Mouse (Mus musculus) midbrain, embryonic 16.5 days (tissue): ENCODE measurements around the gene Lrrc59. TPM values are rescaled to one million over a fixed set of nuclear protein-coding genes. Genes with fewer than 3 reads are reported as not detected.
A peak's percentile ranks its signal among the peaks of the same experiment; 100 is the strongest.

Source experiments
- ATAC-seq: fragments of 200-750 bp; cut with Nextera tagmentation; 2 replicates; pipeline ENCODE4 v1.8.0; 2017; ENCODE audit warnings: moderate TSS enrichment
- H3K27ac ChIP-seq: fragments of 300-500 bp; sonication (generic); 2 replicates; pipeline ENCODE4 v1.5.1; 2014; ENCODE audit warnings: mild to moderate bottlenecking, low read length, mixed read lengths
- H3K27me3 ChIP-seq: fragments of 300-500 bp; sonication (generic); 2 replicates; pipeline ENCODE4 v1.6.1; 2014; ENCODE audit warnings: low read depth, low read length, mixed read lengths; ENCODE audit not compliant: control insufficient read depth, insufficient read depth
- H3K36me3 ChIP-seq: fragments of 300-500 bp; sonication (generic); 2 replicates; pipeline ENCODE4 v1.6.1; 2014; ENCODE audit warnings: mild to moderate bottlenecking, low read length, moderate library complexity, mixed read lengths; ENCODE audit not compliant: control insufficient read depth, insufficient read depth
- H3K4me1 ChIP-seq: fragments of 300-500 bp; sonication (generic); 2 replicates; pipeline ENCODE4 v1.6.1; 2014; ENCODE audit warnings: mild to moderate bottlenecking, low read length, mixed read lengths; ENCODE audit not compliant: control insufficient read depth, insufficient read depth
- H3K4me2 ChIP-seq: fragments of 300-500 bp; sonication (generic); 2 replicates; pipeline ENCODE4 v1.6.1; 2014; ENCODE audit warnings: mild to moderate bottlenecking, low read length, mixed read lengths
- H3K4me3 ChIP-seq: fragments of 300-500 bp; sonication (generic); 2 replicates; pipeline ENCODE4 v1.5.1; 2014; ENCODE audit warnings: low read depth, mild to moderate bottlenecking, low read length, moderate library complexity, mixed read lengths
- H3K9ac ChIP-seq: fragments of 300-500 bp; sonication (generic); 2 replicates; pipeline ENCODE4 v1.6.1; 2014; ENCODE audit warnings: low read depth, low read length, mixed read lengths
- H3K9me3 ChIP-seq: fragments of 300-500 bp; sonication (generic); replicated peaks from 2 replicates; pipeline ENCODE4 v1.6.1; 2014; ENCODE audit warnings: mild to moderate bottlenecking, low read length, mixed read lengths; ENCODE audit not compliant: control insufficient read depth, poor library complexity, severe bottlenecking
- WGBS: fragments of 180-500 bp; shearing (Covaris S2); extraction: QIAGEN DNeasy Blood & Tissue Kit; methylation state at CpG from one replicate; pipeline ENCODE4 v1.1.7; 2014; 5-methylcytosine and 5-hydroxymethylcytosine counted together
- polyA plus RNA-seq: library from polyadenylated mRNA; unstranded; fragments of >200 nt; fragmentation: Nextera tagmentation; extraction: Ambion mirVana; gene quantifications from 2 replicates; pipeline ENCODE4 v1.2.1, GENCODE M21; 2015

Lrrc59 gene
- polyA plus RNA-seq, 1 experiment from 2014 or later, result 151 TPM

DNA sequence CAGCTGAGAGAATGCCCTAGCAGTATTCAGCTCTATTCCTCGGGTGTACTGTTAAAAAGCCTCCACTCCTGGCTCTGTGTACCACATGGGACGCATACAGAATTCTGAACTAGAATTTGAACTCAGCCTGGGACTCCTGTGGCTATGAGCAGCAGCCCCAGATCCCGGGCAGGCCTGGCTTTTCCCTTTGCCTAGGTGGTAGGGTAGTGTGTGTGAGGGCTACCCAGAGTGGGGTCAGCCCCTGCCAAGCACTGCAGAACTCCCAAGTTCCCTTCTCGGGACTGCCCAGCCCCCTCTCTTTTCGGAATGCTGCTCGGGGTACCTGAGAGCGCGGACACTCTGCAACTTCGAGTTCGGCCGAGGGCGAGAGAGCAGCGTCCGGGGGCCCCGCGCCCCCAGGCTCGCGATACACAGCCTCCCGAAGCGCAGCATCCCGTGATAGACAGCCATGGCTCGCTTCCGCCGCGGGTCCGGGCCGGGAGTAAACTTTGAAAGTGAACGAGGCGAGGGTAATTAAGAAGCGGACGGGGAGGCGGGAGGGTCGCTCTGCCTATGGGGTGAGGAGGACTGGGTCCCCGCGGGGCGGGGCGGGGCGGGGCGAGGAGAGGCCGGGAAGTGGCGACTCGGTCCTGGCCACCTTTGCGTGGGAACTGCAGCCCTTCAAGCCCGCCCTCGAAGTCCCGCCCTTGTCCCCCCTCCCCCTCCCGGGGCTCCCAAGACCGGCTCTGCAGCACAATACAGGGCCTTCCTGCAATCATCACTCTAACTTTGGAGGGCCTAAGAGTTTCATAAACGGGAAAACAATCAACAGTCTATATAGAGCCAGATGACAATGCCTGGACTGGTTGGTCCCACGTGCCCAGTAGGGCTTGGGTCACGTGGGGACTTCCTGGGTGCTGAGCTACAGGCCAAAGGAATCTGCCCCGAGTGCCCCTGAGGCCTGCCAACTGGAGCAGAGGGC, 28.0 kb upstream of the Lrrc59 start, which contains the start of gene Acsf2:
Gene Acsf2, minus strand, starts transcription at position 551 of the 961 bp plus-strand sequence.
- Histone ChIP-seq H3K4me1 (peaks cover 7% of the 10 kb centered on the region; the same call in 1 of the 2 replicates), H3K27me3 (peaks cover 2% of the 10 kb centered on the region; the same call in 1 of the 2 replicates), H3K27ac (no peak within 1 kb of the TSS), H3K4me2 (peak within 1 kb of the TSS; percentile 71), H3K4me3 (peak within 1 kb of the TSS; percentile 36), H3K36me3 (no peaks in the 10 kb centered on the region), H3K9me3 (no peaks in the 10 kb centered on the region), H3K9ac (peak within 1 kb of the TSS; percentile 33)
- ATAC-seq, result peak; percentile 58
- 2% methylated on average over 47 of the region's 52 CpGs for WGBS

DNA sequence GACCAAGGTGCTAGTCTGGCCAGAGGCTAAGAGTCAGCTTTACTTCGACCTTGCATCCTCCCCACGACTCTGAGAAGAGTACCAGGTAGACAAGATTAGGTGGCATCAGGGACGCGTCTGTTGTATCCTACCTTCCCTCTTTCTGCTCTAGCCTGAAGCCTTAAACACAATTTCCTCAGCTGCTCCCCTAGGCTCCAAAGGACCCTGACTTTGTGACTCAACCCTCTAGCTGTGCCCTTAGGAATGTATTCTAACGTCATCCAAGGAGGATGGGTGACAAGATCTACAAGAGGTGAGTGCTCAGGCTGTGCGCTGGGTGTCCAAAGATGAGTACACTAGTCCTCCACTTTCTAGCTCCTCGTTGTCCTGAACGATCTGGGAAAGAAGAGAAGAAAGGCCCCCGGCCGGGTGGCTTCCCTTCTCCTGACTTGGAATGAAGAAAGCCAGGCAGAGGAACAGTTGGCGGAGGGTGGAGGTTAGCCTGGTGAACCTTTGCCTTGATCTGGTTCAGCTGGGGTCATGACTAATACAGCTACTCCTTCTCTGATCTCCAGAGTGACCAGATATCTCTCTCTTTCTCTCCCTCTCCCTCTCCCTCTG, 27.1 kb upstream of the Lrrc59 start:
- H3K27ac ChIP-seq, result no peak overlapping the region
- peaks cover 2% of the 10 kb centered on the region; the same call in 1 of the 2 replicates for H3K27me3 ChIP-seq
- H3K36me3 ChIP-seq, result no peaks in the 10 kb centered on the region
- ATAC-seq, result no peak
- 71% methylated on average over 11 of the region's 11 CpGs for WGBS
- H3K9ac ChIP-seq, result no peak overlapping the region
- H3K4me2 ChIP-seq, result no peak overlapping the region
- peaks cover 7% of the 10 kb centered on the region; the same call in 1 of the 2 replicates for H3K4me1 ChIP-seq
- no peak overlapping the region for H3K4me3 ChIP-seq
- H3K9me3 ChIP-seq, result no peaks in the 10 kb centered on the region

DNA sequence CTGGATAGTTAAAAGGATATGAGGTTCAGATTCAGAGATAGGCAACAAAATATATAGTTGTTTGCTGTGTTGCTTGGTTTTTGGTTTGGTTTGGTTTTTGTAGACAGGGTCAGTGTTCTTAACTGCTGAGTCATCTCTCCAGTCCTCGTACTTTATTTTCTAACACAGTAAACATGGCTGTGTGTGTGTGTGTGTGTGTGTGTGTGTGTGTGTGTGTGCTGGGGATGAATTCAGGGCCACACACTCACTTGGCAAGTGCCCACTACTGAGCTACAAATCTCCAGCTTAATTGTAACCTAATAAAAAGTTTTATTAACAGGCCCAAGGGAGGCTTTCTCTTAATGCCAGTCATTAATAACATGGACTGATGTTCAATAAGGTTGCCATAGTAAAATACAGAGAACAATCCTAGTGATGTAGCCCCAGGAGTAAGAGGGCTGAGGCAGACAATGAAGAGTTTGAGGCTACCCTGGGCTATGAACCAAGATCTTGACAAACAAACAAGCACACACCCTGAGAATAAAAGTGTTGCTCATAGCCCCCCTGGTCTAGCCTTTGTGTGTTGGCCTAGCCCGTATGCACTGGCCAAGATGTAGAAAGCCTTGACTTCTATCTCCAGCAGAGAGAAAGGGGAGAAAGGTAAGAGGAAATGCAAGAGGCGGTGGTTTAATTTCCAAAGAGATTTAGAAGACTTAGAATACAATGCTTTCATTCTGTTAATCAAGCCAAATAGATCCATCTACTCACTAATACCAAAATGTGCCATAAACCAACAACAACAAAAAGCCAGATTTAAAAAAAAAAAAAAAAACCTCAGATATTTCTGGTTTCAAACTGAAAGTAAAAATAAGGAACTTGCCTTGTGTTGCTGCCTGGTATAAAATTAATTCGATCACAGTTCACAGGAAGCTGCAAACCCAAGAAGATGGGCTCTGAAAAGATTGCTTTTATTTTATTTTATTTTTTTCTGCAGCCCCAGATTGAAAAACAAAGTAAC, 18.5 kb upstream of the Lrrc59 start:
- H3K27me3 ChIP-seq, result no peaks in the 10 kb centered on the region
- no peak overlapping the region for H3K4me3 ChIP-seq
- H3K9me3 ChIP-seq, result no peaks in the 10 kb centered on the region
- H3K4me1 ChIP-seq, result no peaks in the 10 kb centered on the region
- 76% methylated on average over 4 of the region's 4 CpGs for WGBS
- no peak overlapping the region for H3K4me2 ChIP-seq
- no peaks in the 10 kb centered on the region for H3K36me3 ChIP-seq
- H3K9ac ChIP-seq, result no peak overlapping the region
- H3K27ac ChIP-seq, result no peak overlapping the region
- ATAC-seq, result no peak

DNA sequence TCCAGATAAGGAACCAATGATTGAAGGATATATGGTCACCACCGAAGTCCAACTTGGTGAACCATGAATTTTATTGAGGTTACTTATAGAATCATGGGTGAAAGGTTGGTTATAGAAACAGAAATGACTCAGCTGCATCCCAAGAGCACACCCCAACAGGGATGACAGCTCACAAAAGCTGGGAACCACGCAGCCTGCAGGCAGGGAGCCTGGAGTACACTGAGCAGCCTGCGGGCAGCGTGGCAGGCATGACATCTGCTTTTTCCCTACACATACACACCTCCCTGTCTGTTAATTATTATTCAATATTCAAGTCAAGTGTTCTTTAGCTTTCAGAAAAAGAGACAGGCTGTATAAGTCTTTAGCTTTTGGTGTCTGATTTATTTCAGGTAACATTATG, 15.0 kb upstream of the Lrrc59 start:
- H3K4me2 ChIP-seq, result no peak overlapping the region
- H3K36me3 ChIP-seq, result no peaks in the 10 kb centered on the region
- no peak overlapping the region for H3K27ac ChIP-seq
- no peak overlapping the region for H3K9ac ChIP-seq
- no peaks in the 10 kb centered on the region; the same call in 1 of the 2 replicates for H3K9me3 ChIP-seq
- no peaks in the 10 kb centered on the region for H3K27me3 ChIP-seq
- 67% methylated on average over 4 of the region's 4 CpGs for WGBS
- no peak for ATAC-seq
- H3K4me1 ChIP-seq, result no peaks in the 10 kb centered on the region
- H3K4me3 ChIP-seq, result no peak overlapping the region

DNA sequence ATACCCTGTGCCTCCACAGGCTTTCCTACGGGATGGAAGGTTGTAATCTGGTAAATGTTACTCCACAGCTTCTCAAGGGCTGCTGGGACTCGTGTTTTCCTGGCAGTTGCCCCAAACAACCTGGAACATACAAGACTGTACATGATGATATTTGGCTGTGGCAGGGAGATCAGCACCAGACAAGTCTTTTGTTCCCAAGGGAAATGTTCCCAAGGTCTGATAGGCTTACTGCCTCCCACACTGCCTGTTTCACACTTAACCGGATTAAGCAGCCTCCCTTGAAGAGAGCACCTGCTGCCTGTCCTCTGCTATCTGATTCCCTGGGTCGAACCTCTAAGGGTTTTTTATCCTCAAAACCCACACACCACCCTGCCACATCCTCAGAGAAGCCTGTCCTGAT, 14.1 kb upstream of the Lrrc59 start:
- WGBS, result 16% methylated on average over 4 of the region's 4 CpGs
- H3K9me3 ChIP-seq, result no peaks in the 10 kb centered on the region; the same call in 1 of the 2 replicates
- no peaks in the 10 kb centered on the region for H3K36me3 ChIP-seq
- H3K9ac ChIP-seq, result no peak overlapping the region
- H3K27me3 ChIP-seq, result no peaks in the 10 kb centered on the region
- no peak overlapping the region for H3K27ac ChIP-seq
- H3K4me1 ChIP-seq, result no peaks in the 10 kb centered on the region
- H3K4me3 ChIP-seq, result no peak overlapping the region
- no peak overlapping the region for H3K4me2 ChIP-seq
- ATAC-seq, result no peak

DNA sequence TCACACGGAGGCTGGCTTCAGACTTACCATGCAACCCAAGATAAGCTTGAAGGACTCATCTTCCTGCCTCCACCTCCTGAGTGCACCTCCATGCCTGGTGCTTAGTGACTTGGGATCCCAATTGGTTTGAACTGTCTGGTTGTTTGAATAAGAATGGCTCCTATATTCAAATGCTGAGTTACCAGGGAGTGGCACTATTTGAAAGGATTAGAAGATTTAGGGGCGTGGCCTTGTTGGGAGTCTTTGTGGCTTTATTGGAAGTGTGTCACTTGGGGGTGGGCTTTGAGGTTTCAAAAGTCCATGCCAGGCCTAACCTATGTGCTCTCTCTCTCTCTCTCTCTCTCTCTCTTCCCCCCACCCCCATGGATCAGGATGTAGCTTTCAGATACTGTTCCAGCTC, 11.9 kb upstream of the Lrrc59 start:
- Histone ChIP-seq H3K4me3 (no peak overlapping the region), H3K27ac (no peak overlapping the region), H3K4me1 (no peaks in the 10 kb centered on the region), H3K9me3 (no peaks in the 10 kb centered on the region; the same call in 1 of the 2 replicates), H3K4me2 (no peak overlapping the region), H3K36me3 (no peaks in the 10 kb centered on the region), H3K27me3 (no peaks in the 10 kb centered on the region), H3K9ac (no peak overlapping the region)
- ATAC-seq, result no peak
- WGBS, result 89% methylated on average over 2 of the region's 2 CpGs

DNA sequence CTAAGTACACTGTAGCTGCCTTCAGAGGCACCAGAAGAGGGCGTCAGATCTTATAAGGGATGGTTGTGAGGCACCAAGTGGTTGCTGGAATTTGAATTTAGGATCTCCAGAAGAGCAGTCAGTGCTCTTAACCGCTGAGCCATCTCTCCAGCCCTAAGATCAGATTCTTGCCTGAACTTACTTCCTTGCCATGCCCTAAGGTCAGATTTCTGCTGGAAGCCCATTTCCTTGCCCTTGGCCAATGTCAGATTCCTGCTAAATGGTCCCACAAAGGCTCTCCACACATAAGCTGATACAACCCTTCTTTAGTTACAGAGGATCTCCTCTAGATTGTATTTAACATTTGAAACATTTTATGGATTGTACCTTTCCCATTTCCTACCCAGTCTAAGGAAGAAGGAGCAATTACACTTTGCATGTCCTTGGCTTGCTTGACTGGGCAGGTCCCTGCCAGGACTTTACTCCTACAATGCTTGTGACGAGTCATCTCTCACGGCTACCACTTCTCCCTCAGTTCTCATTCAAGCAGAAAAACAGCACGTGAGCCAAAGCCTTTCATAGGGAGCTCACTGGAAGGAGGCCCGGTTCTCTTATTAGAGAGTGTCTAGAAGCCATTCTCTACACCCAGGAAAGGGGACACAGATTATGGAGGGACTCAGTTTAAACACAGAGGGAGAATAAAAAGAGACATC, 8.7 kb upstream of the Lrrc59 start:
- no peak overlapping the region for H3K4me3 ChIP-seq
- H3K4me1 ChIP-seq, result no peaks in the 10 kb centered on the region
- no peak for ATAC-seq
- no peak overlapping the region for H3K27ac ChIP-seq
- no peak overlapping the region for H3K9ac ChIP-seq
- no peak overlapping the region for H3K4me2 ChIP-seq
- H3K36me3 ChIP-seq, result no peaks in the 10 kb centered on the region
- no peaks in the 10 kb centered on the region; the same call in 1 of the 2 replicates for H3K9me3 ChIP-seq
- WGBS, result 54% methylated on average over 6 of the region's 6 CpGs
- H3K27me3 ChIP-seq, result no peaks in the 10 kb centered on the region

DNA sequence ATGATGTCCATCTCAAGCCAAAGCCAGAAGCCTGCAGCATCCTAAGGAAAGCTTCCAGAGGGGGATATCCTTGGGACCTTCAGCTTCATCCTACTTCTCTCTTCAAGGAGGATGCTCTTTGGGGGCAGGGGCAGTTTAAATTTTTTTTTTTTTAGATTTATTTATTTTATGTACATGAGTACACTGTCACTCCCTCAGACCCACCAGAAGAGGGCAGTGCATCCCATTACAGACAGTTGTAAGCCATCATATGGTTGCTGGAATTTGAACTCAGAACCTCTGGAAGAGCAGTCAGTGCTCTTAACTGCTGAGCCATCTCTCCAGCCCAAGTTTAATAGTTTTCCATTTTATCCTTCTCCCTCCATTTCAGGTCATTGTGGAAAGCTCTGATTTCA, 8.1 kb upstream of the Lrrc59 start:
- Histone ChIP-seq H3K4me3 (no peak overlapping the region), H3K27me3 (no peaks in the 10 kb centered on the region), H3K4me2 (no peak overlapping the region), H3K27ac (no peak overlapping the region), H3K9ac (no peak overlapping the region), H3K9me3 (no peaks in the 10 kb centered on the region; the same call in 1 of the 2 replicates), H3K36me3 (no peaks in the 10 kb centered on the region), H3K4me1 (no peaks in the 10 kb centered on the region)
- ATAC-seq, result no peak
